Mouse (Mus musculus) olfactory bulb, adult 2 months (tissue): ENCODE measurements around the gene Acbd7. TPM values are rescaled to one million over a fixed set of nuclear protein-coding genes. Genes with fewer than 3 reads are reported as not detected.

ENCODE experiments used
- H3K27ac ChIP-seq: fragments of 200-500 bp; 2 replicates; pipeline ENCODE4 v1.5.1; 2012; ENCODE audit warnings: low read depth, low read length; ENCODE audit not compliant: insufficient read depth
- H3K4me1 ChIP-seq: fragments of 200-500 bp; 2 replicates; pipeline ENCODE4 v1.6.1; 2012; ENCODE audit warnings: low read length; ENCODE audit not compliant: control insufficient read depth, insufficient read depth
- H3K4me3 ChIP-seq: fragments of 200-500 bp; 2 replicates; pipeline ENCODE4 v1.5.1; 2012; ENCODE audit warnings: mild to moderate bottlenecking, low read depth, low read length, moderate library complexity; ENCODE audit not compliant: insufficient read depth
- CTCF ChIP-seq: fragments of 200-500 bp; IDR thresholded peaks from 2 replicates; pipeline ENCODE4 v1.5.1; 2012; ENCODE audit warnings: low read depth, mild to moderate bottlenecking, low read length, moderate library complexity; ENCODE audit not compliant: insufficient read depth
- POLR2A ChIP-seq: fragments of 200-500 bp; IDR thresholded peaks from 2 replicates; pipeline ENCODE4 v1.6.1; 2012; ENCODE audit warnings: mild to moderate bottlenecking, low read depth, low read length, moderate library complexity; ENCODE audit not compliant: insufficient read depth
- WGBS: fragments of 180-500 bp; shearing (Covaris S2); methylation state at CpG from one replicate; pipeline ENCODE4 v1.1.7; 2018; 5-methylcytosine and 5-hydroxymethylcytosine counted together
- polyA plus RNA-seq: library from polyadenylated mRNA; stranded (reverse); fragments of >200 nt; gene quantifications from 2 replicates; pipeline ENCODE4 v1.2.4, GENCODE M21; 2012; ENCODE audit warnings: low replicate concordance; ENCODE audit not compliant: missing spikeins, insufficient read depth, insufficient read length

Acbd7 gene
- not detected in 2 replicates for polyA plus RNA-seq

DNA sequence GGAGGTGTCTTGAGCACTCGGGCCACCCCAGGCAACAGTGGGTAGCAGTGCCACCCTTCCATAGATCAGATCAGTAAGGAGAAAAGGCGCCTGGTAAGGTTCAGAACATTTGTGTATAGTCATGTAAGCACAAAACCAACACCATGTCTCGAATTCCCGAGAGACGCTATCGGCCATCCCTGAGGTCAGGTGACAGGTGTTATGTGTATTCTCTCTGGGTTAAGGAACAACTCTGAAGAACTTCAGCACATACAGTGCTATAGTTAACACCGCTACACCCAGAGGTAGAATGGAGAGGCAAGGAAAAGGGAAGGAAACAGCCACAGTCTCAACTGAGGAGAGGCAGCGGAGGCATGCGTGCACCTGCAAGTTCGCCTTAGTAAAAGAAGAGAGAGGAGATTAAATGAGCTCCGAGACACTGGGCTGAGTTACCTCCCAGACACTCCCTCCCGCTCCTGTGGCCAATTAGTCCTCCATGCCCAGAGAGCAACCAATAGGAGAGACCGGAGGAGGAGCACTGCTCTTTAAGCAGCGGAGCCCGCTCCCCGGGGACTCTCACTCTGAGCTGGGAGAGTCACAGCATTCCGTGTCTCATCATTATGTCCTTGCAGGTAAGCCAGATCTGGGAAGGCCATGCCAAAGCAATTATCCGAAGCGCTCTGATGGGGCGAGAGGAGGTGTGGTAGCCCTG is at the start of gene Acbd7:
Gene Acbd7, plus strand, starts transcription at position 558 of the 691 bp plus-strand sequence.
- Histone ChIP-seq H3K4me1 (peaks cover 3% of the 10 kb centered on the region; the same call in 1 of the 2 replicates), H3K4me3 (peak within 1 kb of the TSS; percentile 29), H3K27ac (no peak within 1 kb of the TSS)
- TF ChIP-seq POLR2A = no peak
- no peak for TF ChIP-seq CTCF
- WGBS = 4% methylated on average over 20 of the region's 20 CpGs

DNA sequence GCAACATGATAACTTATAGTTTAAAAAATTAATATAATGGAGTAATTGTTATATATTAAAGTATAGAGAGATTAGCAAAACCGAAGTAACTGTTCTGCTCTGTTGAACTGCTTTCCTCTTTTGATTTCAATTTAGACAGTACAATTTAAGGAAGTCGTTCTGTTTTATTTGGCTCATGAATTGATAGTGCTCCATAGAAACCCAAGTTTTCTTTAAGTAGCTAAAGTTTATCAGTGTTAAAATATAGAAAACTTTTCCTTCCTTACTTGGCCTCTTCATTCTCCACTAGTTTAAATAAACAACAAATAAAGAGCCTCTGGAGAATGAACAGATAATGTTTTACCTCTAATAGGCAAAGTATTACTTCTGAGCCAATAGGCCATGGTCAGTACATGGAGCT is 49.7 kb upstream of the Acbd7 start:
- TF ChIP-seq CTCF = no peak
- TF ChIP-seq POLR2A = no peak
- H3K4me3 ChIP-seq = no peak overlapping the region
- no peaks in the 10 kb centered on the region for H3K4me1 ChIP-seq
- WGBS = 50% methylated on average over 2 of the region's 2 CpGs
- H3K27ac ChIP-seq = no peak overlapping the region

DNA sequence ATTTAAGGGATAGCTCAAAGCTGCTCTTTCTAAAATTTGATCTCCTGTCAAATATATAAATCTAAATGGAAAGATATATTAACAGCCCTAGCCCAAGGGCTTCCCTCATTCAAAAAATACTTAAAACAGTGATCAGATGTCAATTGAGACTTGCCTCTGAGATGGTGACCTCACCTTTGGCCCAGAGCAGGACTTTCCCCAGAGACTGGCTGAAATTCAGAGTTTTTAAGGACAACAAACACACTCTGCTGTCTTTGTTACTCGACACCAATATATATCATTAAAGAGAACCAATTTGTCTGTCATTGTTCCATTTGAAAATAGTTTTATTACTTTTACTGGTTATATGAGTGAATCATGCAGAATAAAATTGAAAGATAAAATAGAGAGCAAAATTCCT is 46.4 kb upstream of the Acbd7 start:
- TF ChIP-seq POLR2A (no peak), CTCF (no peak)
- Histone ChIP-seq H3K27ac (no peak overlapping the region), H3K4me3 (no peak overlapping the region), H3K4me1 (no peaks in the 10 kb centered on the region)
- WGBS = 63% methylated on average over 1 of the region's 1 CpGs

DNA sequence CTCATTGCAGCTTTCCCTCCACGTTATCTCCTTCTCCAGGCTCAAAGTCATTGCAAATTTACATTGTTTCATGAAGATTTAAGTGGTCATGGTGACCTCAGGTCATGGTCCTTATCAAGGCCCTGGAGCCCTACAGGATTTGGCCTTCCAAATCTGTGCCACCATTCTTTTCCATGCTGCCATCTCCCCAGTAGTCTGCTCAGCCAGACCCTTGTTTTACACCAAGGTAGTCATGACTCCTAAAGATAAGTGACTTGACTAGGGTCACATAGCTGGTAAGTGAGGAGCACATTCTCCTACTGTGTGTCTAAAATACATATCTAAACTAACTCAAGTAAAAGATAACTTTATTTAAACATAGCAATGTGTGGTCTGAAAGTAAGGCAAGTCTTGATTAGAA is 43.8 kb upstream of the Acbd7 start:
- H3K4me1 ChIP-seq = no peaks in the 10 kb centered on the region
- H3K4me3 ChIP-seq = no peak overlapping the region
- TF ChIP-seq POLR2A (no peak), CTCF (no peak)
- WGBS = 89% methylated on average over 1 of the region's 1 CpGs
- H3K27ac ChIP-seq = no peak overlapping the region

DNA sequence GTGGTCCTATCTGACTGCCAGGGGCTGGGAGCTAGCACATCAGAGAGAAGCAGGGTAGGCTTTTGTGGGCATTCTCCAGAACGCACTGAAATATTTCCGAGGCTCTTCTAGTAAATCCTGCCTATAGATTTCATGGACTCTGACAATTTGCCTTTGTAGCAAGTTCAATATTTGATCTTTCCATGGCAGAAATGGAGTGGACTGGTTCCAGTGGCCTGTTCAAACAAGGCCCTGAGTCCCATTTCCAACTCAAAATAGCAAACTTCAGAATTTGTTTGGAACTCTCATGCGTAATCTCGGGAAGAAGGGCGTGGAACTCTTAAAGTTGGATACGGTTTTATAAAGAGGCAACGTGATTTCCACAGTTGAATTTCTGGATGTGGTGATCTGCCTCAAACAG is 40.1 kb upstream of the Acbd7 start:
- Histone ChIP-seq H3K4me1 (no peaks in the 10 kb centered on the region), H3K4me3 (no peak overlapping the region), H3K27ac (no peak overlapping the region)
- WGBS = 83% methylated on average over 7 of the region's 7 CpGs
- TF ChIP-seq CTCF (no peak), POLR2A (no peak)

DNA sequence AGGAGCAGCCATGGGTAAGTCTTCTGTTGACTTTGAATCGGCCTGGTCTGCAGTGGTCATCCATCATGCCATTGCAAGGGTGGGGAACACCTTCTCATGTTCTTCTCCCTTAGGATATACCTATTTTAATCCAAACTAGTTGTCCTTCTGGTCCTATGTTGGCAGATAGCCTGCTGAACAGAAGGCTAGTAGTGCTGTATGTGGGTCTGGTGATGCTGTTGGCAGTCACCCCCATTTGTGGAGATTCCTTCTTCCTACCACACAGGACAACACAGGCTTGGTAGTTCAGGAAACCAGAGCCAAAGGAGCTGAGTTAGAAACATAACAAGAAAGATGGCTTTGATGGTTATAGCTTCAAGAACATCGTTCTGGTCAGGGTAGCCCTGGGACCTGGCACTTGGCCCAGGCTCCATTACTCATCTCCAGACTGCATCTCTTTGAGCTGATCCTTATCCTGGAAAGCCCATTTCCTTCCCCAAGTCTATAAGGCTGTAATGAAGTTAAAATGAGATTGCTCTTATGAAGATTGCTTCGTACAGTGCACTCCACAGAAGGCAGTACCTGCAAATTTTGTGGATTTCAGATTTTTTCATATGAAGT is 30.4 kb upstream of the Acbd7 start:
- Histone ChIP-seq H3K4me1 (no peaks in the 10 kb centered on the region), H3K4me3 (no peak overlapping the region), H3K27ac (no peak overlapping the region)
- 69% methylated on average over 3 of the region's 3 CpGs for WGBS
- TF ChIP-seq CTCF = no peak
- TF ChIP-seq POLR2A = no peak

DNA sequence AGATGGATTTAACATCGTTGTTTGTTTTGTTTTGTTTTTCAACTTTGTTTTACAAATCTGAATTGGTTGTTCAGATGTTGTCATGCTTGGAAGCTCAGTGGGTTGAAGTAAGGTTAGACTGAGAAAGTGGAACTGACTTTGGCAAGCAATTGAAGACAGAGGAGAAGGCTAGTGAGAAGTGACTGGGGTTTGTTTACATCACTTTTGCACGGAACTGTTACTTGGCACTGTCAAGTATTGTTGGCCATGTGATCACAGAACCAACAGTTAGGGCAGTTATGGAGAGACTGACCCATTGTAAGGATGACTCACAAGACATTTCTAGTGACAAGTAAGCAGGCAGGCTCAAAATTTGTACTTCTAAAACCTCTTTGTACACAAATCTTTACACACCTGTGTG is 12.8 kb upstream of the Acbd7 start:
- TF ChIP-seq CTCF (no peak), POLR2A (no peak)
- Histone ChIP-seq H3K4me1 (no peaks in the 10 kb centered on the region), H3K27ac (no peak overlapping the region), H3K4me3 (no peak overlapping the region)
- 77% methylated on average over 2 of the region's 2 CpGs for WGBS

DNA sequence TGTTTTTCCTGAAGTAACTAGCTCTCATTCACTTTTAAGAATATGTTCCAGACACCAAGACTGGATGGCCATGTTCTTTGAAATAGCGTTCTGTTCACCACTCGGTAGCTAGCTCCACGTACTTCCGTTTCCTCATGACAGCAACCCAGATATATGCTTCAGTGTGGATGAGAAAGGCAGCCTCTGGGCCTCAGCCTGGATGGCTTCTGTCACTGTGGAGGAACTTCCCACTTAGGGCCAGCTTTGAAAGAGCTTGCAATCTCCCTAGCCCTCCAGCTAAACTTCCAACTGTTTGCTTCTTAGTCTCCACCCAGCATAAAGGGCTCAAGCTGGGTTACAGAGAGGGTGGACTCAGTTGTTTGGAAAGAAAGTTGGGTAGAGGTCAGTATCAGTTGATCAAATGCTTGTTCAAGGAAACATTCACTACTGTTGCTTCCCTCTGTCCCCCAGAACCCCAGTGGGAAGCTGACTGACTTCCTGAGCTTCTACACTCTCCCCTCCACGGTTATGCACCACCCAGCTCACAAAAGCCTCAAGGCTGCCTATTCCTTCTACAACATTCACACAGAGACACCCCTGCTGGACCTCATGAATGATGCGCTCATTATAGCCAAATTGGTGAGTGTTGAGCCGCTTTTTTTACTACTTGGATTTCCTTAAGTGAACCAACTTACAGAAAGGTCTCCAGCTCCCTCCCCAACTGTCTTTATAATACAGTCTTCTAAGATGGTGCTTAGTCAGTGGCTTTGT is 11.4 kb upstream of the Acbd7 start:
- Histone ChIP-seq H3K4me1 (no peaks in the 10 kb centered on the region), H3K4me3 (no peak overlapping the region), H3K27ac (no peak overlapping the region)
- 87% methylated on average over 7 of the region's 7 CpGs for WGBS
- no peak for TF ChIP-seq CTCF
- no peak for TF ChIP-seq POLR2A

DNA sequence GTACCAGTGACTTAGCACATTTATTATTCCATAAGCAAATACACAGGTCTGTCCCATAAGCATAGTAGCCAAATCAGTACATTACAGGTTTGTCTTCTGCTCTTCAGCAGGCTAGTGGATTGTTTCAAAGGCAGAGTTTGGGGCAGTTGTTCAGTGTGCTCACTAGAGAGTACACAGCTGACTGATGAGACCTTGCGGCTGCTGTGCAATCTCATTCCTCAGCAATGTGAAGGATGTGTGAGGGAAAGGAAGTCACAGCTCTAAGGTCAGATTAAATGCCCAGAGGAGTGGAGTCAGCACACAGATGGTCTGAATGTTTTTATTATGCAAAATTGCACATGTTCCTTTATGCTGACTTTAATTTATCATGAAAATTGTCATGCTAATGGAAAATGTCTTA is 9.4 kb upstream of the Acbd7 start:
- 100% methylated on average over 1 of the region's 1 CpGs for WGBS
- TF ChIP-seq CTCF (no peak), POLR2A (no peak)
- H3K27ac ChIP-seq = no peak overlapping the region
- H3K4me1 ChIP-seq = no peaks in the 10 kb centered on the region; the same call in 1 of the 2 replicates
- H3K4me3 ChIP-seq = no peak overlapping the region
